Mouse (Mus musculus): ENCODE measurements around the gene Hrh1. TPM values are rescaled to one million over a fixed set of nuclear protein-coding genes. Genes with fewer than 3 reads are reported as not detected.
A peak's percentile ranks its signal among the peaks of the same experiment; 100 is the strongest.

Gene Hrh1
- under 1 TPM; 0.16 to 0.31 (median 0.23) TPM for total RNA-seq (2022)

DNA sequence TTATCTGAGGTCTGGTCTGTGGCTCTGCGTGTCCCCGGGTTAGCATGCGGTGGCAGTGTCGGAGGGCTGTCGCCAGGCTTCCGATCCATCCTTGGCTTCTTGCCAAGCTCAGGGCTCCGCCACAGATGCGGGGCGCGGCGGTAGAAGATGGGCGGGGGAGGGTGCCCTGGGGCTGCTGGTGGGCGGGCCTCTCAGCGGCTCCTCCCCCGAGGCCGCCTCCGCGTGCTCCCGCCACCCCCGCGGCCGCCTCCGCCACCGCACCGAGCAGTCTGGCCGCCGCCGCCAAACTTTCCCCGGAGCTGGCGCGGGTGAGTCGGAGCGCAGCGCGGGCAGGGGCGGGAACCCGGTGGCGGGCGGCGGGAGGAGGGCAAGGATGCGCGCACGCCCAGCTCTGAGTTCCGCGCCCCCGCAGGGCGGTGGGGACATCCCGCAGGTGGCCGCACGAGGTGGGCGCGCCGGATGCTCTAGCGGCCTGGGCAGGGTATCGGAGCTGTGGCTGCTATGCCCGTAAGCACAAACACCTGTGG lies at the start of gene Hrh1:
TSS of gene Hrh1 (plus strand) at position 246 of the 527 bp plus-strand sequence.
- peak in 1 of 2 experiments; percentile 12 for DNase-seq (ENCODE audit: low spot score in 2 of 2)

DNA sequence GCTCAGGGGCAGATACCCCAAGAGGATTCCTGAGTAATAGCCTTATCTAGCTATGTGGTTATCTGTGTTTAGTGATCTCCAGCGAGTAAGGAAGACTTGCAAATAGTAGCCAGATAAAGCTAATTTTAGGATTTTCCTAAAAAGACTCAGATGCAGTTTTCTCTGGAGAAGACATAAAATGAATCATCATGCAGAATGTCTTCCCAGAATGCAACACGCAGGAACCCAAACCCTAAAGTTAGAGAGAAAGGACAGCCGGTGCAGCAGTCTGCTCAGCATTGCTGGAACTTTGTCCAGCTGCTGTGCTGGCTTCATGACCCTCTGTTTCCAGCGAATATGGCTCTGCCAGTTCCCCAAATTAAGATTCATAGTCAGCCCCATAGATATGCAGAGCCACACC lies 43.1 kb upstream of the Hrh1 start:
- DNase-seq (ENCODE audit: low spot score in 2 of 2) = no peak

DNA sequence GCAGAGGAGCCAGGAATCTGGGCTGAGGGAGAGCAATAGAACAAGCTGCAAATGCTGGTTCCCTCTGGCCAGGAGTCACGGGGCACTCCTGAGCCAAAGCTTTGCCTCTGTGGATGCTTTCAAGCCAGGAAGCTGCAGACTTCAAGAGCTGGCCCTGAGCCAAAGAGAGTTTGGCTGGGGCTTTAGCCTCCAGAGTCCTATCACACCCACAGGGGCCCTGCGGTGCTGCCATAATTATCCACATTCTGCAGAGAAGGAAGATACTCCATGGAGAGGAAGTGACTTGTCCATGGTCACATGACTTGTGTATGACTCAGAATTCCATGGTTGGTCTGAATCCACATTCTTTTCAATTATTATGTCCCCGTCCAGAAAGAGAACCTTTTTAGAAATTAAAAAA lies 39.6 kb upstream of the Hrh1 start:
- DNase-seq (ENCODE audit: low spot score in 2 of 2) = peak; percentile 7 to 31

DNA sequence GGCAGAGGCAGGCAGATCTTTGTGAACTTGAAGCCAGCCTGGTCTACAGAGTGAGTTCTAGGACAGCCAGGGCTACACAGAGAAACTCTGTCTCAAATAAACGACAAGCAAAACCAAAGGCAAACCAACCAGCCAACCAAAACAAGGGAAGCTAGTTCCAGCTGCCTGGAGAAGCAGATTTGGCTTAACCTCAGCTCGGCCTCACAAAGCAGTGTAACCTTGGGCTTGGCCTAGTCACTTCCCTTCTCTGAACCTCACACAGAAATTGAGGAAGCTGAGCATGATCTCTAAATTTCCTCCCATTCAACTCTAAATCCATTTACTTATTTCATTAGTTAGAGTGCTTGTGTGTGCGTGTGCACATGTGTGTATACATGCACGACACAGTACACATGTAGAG lies 35.4 kb upstream of the Hrh1 start:
- no peak for DNase-seq (ENCODE audit: low spot score in 2 of 2)

DNA sequence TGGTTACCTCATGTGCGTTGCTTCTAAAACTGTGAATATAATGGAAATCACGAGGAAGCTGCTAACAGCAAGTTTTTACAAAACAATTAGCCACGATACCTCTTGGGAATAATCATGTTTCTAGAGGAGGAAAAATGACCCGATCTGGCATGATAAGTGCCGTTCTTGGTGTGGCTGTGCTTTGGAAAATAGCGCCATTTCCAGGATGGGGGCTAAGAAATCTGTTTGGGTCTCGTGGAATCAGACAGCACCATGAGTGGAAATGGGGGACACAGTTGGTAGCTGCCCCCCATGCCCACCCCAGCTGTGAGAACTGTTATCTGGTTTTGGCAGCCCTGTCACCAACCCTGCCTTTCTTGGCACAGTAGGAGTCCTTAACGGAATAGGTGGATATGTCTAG lies 34.0 kb upstream of the Hrh1 start:
- no peak for DNase-seq (ENCODE audit: low spot score in 2 of 2)

DNA sequence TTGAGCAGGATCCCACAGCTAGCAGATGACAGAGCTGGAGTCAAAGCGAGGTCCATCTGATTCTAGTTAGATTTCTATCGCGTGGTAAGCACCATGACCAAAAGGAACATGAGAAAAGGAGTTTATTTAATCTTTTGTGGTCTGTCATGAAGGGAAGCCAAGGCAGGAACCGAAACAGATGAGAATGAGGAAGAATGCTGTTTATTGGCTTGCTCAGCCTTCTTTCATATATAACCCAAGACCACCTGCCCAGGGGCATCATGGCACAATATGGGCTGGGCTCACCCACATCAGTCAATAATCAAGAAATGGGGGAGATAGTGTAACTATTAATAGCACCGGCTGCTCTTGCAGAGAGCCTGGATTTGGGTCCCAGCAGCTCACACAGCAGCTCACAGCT lies 33.0 kb upstream of the Hrh1 start:
- no peak for DNase-seq (ENCODE audit: low spot score in 2 of 2)

DNA sequence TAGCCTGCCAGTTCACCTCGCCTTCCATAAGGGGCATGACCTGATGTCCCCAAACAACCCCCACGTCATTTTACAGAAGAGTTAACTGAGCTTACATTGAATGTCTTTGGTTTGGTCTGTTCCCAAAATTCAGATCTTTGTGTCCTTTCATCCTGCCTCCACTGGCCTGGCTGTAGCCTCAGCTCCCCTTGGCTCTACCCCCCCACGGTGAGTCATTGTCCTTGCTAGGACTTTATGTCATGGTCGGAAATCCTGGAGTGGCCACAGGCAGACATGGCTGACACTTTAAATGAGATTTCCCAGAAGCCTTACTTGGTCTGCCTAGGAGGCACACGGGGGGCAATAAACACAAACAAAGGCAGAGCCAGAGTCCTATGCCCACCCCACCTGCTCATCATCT lies 31.5 kb upstream of the Hrh1 start:
- no peak for DNase-seq (ENCODE audit: low spot score in 2 of 2)

DNA sequence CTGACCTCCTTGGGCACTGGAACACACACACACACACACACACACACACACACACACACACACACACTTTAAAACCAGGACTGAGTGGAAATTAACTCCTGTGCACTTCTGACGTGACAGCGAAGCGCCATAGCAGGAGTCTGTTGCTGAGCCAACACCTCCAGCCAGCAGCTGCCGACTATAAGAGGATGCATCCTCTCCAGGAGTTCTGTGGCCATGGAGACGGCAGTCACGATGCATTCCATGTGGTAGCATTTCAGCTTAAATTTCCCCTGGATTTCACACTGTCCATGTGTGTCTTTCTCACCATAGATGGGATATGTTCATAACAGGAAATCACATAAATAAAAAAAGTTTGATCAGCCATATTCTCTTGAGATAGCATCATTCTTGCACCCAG lies 30.1 kb upstream of the Hrh1 start:
- DNase-seq (ENCODE audit: low spot score in 2 of 2) = no peak

DNA sequence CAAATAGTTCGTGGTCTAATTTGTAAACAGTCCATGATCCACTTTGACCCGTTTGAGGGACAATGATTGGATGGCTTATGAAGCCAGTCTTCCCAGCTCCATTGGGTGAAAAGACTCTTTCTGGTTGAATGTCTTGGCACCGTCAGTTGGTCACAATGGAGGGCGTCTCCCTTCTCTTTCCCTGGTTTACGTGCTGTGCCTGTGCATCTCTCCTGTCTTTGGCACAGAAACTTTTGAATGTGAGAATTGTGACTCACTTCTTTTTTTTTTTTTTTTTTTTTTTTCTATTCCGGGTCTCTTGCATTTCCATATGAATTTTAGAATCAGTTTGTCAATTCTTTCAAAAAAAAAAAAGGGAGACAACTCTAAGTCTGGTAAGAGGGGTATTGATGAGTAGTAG lies 29.5 kb upstream of the Hrh1 start:
- no peak for DNase-seq (ENCODE audit: low spot score in 2 of 2)

DNA sequence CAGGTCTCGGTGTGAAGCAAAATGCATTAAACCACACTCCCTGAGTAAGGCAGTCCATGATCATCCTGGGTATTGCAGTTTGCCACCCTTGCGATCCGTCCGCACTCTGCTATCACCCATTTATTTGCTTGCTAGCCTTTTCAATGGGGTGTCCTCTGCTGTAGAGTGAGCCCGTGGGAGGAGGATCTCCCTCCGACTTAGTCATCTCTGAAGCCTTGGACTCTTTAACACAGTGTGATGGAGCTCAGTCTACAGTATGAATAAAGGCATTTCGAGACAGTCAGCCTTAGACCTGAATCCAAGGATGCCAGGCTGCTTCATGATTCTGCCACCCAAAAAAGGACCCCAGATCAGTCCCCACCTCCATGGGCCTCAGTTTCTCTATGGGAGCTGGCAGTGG lies 25.0 kb upstream of the Hrh1 start:
- no peak for DNase-seq (ENCODE audit: low spot score in 2 of 2)

DNA sequence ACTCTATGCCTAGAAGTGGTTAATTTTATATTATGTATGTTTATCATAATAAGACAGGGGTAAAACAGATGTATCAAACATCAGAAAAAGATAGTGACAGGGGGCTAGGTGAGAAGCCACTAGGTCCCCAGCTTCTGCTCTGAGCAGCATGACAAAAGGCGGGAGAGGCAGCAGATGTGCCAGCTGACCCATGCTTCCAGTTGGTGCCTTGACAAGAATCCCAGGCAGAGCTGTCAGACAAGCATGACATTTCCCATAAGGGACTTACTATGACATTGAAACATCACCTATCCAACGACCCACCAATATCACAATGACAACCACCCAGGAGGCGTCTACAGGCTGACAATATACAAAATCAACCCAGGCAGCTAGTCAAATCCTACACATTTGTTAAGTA lies 16.9 kb upstream of the Hrh1 start:
- DNase-seq (ENCODE audit: low spot score in 2 of 2) = no peak

DNA sequence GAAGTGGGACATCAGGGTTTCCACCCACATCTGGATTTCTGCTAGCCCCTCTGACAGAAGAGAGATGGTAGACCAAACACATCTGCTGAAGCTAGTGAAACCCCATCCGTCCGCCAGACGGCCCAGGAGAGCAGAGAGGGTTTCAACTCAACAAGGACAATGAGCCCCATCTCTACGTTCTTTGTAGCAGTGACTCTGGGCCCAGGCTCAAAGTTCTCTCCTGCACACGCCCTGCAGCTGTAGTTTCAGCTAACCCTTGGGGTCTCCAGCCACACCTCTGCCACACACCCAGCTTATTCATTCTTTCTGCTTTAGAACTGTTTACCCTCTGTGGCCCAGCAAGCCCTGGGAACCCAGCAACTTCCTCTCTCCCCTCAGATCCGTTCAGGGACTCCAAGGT lies 10.4 kb upstream of the Hrh1 start:
- DNase-seq (ENCODE audit: low spot score in 2 of 2) = no peak

DNA sequence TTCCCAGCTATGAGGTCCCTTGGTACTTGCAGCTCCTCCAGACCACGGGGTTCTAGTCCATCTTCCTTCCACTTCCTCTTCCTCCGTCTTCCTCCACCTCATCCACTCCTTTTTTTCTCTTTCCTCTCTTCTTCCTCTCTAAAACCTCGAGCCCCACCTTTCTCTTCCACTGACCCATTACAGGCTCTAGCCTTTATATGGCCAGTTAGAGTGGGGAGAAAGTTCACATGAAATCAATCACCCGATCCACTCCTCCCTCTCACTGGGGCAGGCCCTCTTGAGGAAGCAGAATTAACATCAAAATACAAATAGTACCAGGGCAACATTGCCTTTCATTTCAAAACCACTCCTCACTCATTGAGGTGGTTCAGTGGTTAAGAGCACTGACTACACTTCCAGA lies 9.9 kb upstream of the Hrh1 start:
- DNase-seq (ENCODE audit: low spot score in 2 of 2) = no peak

DNA sequence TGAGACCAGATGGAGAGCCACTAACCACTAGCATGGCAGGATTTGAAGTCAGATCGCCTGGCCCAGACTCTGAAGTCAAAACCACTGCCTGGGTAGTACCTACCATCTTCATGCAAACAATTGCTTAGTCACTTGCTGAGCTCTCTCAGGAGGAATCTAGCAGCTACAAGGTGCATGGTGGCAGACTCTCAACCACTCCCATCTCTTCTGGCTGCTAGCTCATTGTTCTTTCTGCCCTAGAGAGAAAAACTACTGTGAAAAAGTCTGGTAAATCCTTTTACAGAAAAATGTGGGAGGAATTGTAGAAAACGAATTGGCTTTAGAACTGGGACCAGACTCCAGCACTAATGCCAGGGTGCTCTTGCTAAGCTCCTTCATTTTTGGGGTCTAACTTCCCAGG lies 7.6 kb upstream of the Hrh1 start:
- DNase-seq (ENCODE audit: low spot score in 2 of 2) = no peak

DNA sequence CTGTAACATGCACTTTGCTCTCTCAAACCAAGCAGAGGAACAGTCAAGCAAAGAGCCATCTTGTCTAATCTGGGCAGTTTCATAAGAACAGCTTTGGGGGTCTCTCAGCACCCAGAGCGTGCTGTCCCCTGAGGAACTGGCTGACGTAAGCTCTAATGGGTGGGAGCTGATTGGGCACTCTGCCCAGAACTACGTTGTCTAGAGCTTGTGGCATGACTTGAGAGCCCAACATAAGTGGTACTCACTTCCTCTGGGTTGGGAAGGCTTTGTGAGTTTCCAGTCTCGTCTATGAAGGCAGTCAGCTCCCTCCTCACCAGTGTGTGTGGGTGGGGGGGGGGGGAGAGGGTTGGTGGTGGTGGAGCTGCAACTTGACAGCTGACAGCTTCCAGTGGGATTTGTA lies 2.8 kb upstream of the Hrh1 start:
- no peak for DNase-seq (ENCODE audit: low spot score in 2 of 2)

DNA sequence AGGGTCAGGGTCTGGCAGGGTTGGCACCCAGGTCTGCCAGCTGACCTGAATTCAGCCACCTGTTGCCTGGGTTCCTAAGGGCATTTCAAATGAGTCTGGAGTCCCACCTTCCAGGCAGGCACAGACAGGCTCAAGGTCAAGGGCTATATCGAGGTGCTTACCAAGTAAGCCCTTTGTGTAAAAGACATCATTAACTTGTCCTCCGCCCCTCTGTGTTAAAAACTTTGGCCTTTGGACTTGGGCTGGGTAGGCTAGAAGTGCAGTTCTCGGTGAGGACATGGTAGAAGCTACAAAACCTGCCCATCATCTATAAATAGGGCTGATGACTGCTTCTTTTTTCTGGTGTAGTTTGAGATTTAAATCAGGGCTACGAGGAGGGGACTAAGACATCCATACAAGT lies 1.1 kb upstream of the Hrh1 start:
- no peak for DNase-seq (ENCODE audit: low spot score in 2 of 2)

DNA sequence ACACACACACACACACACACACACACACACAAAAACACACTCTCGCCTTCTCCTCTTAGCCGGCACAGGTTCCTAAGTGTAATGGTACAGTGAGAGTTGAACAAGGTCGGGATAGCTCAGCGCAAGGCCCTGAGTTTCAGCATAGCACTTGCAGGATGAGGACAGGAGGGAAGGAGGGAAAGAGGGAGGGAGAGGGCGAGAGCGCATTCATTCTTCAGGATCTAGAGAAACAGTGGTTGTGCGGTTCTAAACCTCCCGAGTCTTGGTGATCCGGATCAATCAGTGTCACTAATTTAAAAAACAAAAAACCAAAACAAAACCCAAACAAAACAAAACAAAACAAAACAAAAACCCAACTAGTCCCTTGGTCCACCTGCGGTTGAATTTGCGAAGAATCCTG lies 456 bp upstream of the Hrh1 start:
- DNase-seq (ENCODE audit: low spot score in 2 of 2) = no peak

DNA sequence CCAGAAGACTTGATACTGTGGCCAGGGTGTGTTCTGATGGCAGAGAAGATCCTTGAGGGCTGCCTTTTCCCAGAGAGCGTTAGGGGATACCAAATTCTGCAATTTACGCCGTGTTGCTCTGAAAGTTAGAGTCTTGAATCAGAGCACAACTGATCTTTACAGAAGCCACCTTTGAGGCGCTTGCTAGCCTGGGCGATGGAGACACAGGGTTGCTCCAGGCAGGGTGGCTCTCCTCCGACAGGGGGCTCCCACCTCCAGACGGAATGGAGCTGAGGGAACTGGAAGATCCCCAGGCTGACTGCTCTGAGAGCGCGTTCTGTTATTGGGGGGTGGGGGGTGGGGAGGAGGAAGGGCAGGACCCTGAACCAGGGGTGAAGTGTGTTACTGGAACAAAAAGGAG lies 890 bp downstream of the Hrh1 start:
- DNase-seq (ENCODE audit: low spot score in 2 of 2) = peak in 1 of 2 experiments; percentile 12

DNA sequence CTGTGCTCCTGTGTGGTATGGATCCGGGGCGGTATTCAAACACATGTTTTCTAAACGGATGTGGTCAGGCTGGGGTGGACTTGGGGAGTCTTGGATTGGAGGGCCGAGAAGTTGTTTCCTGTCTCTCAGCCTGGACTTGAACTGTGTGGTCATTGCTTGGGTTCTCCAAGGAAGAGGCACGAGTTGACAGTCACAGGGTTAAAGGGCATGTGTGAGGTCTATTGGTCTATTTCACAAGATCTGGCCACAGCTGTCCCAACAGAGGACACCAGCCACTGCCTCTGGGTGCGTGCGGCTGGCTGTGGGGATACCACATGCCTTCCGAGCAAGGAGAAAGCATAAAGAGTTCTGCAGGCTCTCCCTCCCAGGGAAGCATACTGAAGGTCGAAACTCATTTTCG lies 2.7 kb downstream of the Hrh1 start:
- no peak for DNase-seq (ENCODE audit: low spot score in 2 of 2)

DNA sequence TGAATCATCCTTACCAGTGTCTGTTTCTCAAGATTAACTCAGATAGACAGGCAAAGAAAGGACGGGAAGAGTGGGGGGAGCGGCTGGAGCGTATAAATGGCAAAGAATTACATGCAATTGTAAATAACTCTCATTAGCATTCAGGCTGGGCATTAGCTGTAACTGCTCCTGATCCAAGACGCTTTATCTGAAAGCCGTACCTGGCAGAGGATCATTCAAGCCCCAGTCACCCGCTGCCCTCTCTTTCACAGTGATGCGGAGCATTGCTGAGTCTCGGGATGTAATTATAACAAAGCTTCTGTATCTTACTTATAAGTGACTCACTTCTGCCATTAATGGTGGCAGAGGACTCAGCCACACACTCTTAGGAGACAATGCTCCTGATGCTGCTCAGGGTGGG lies 3.1 kb downstream of the Hrh1 start:
- DNase-seq (ENCODE audit: low spot score in 2 of 2) = no peak

DNA sequence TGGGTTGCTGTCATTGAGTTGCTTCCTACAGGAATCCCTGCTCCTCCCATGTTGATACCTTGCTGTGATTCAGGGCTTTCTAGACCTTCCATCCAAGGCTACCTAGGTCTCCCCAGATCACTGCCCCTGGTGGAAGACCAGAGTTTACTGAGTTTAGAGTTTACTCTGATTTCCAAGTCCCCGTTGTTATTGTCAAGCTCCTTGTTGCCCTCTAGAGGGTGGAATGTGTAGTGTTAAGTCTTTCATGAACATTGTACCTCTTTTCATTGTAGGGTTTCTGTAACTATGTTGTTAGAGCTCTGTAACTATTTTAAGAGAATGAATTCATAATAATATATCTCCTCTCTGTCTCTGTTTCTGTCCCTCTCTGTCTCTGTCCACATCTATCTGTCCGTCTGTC lies 4.4 kb downstream of the Hrh1 start:
- DNase-seq (ENCODE audit: low spot score in 2 of 2) = no peak

DNA sequence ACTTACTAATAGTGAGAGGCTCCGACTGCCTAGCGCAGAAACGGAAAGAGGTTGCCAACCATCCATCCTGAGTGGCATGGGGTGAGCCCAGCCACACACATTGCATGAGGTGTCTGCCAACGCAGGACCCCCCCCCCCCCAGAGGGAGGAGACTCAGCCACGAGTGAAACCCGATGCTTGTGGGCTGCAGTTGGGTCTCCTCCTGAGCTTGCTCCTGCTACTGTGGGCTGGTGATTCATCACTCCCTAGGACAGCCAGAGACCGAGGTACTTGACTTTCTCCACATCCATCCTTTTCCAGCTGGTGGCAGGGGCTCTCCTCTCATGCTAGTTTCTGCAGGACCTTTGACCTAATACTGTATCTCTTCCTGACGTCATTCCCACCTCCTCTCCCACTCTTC lies 5.9 kb downstream of the Hrh1 start:
- no peak for DNase-seq (ENCODE audit: low spot score in 2 of 2)

DNA sequence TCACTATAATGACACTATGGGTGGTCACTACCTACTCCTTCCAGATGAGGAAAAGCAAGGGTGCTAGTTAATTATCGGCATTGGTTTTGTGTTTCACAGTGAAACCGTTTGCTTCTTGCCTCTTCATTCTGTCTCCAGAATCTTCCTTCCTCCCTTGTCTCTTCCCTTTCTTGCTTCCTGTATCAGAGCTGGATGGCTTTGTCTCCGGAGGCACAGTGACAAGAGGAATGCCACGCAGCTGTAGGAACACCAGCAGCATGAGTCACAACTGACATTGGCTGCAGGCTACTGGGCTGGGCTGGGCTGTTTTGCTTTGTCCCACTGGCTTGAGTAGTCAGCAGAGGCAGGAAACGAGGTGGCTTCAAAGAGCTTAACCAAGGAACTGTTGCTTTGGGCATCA lies 6.4 kb downstream of the Hrh1 start:
- DNase-seq (ENCODE audit: low spot score in 2 of 2) = no peak

DNA sequence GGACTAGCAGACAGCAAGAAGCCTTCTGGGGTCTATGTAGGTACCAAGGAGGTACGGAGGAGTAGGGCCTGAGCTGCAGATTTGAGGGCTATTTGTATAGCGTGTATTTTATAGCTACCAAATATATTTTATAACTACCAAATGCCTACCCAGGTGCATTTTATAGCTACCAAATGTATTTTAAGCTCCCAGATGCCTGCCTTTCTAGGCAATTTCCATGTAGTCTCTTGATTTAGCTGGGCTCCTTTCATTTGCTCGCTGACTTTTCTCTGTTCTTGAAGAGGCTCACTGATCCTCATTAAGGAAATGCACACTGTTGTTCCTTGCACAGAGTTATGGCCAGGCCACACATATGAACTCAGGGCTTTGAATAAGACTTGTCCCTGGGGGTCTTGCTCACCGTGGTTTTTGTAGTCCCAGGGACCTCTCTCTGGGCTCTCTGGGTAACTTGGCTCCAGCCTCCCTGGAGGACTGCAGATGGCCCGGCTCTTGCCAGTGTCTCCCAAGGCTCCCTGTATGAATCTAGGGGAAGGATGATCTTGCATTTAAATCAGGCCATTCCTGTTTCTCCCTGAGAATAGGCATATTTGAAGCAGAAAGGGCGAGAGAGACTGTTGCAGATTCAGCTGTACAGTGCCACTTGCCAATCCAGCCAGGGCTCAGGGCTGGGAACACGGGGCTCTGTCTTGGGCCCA lies 7.2 kb downstream of the Hrh1 start:
- no peak for DNase-seq (ENCODE audit: low spot score in 2 of 2)

Measured in gastrocnemius, adult 8-10 months (tissue).